Mouse (Mus musculus): ENCODE measurements around the gene Mdc1.

DNA sequence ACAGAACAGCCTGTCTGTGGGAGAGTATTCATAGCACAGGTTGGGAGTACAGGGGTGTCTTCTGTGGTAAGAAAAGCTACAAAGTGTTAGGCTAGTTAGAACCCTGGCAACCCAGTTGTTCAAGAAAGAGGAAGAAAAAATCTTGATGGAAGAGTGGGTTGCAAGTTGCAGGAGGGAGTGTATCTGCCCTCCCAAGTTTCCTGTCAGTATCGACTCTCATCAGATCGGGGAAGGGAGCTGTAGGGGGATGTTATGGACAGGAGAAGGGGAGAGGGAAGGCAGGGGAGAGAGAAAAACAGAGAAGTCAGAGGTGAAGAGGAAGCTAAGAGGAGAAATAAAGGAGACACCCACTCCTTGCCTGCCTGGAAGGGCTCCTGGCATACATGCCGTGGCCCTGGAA, 59.3 kb downstream of the Mdc1 start:
- TF ChIP-seq POLR2A (IDR thresholded peaks at IDR 0.05; ENCODE audit: low read depth, low read length), result no peak
- no peak for TF ChIP-seq CTCF (IDR thresholded peaks at IDR 0.05; ENCODE audit: extremely low read depth, insufficient read length, insufficient replicate concordance, low read depth, low read length)
